Mouse (Mus musculus): ENCODE data around the gene Pop4. TPM values are rescaled to one million over a fixed set of nuclear protein-coding genes. Genes with fewer than 3 reads are reported as not detected.
"Not testable (repeated sequence)": the region's sequence is repeated elsewhere in the genome, so short reads cannot be mapped to it uniquely, and the experiment has no call there.

Gene Pop4
- 84.2 and 92.7 TPM in 2 replicates for polyA plus RNA-seq (2016; fragmentation: Nextera tagmentation; extraction: Ambion mirVana)

DNA sequence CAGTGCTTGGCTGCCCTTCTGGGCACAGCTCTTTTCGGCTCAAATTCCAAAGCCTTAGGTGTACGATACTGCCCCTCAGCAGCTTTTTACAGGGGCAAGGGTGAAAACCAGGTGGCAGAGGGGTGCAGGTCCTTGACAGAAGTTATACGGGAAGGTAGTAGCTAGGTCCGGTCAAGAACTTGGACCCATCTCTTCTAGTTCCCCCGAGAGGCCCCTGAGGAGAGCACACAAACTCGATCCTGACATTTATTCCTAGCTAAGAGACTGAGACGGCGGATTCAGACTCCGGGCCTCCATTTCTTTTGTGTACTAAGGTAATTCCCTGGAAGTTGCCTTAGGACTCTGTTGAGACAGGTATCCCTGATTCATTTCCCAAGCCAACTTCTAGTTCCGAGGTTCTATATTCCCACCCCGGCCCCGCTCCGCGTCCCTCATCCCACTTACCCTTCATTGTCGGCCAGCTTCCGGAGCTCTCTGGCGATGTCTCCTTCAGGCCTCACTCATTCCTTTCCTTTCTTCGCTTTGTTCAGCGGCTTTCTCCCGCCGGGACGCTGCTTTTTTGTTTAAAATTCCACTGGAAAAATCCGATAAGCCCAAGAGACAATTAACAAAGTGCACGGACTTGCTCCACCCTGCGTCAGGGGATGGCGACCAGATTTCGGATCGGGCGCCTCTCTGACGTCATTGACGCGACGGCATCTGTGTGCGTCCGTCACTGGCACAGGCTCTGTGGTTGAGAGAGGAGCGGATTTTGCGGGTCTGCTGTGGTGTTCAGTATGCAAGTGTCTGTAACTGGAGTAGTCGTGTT is at the start of gene Pop4:
Gene Pop4 (minus strand): TSS at position 721 of the 808 bp plus-strand sequence.
- peak; percentile 93 for DNase-seq (ENCODE audit: low spot score)
- H3K36me3 ChIP-seq (replicated peaks) = peaks cover 30% of the 10 kb centered on the region
- H3K27me3 ChIP-seq (replicated peaks; ENCODE audit: low read depth, poor library complexity, severe bottlenecking) = no peaks in the 10 kb centered on the region
- H3K27ac ChIP-seq (replicated peaks) = peak within 1 kb of the TSS; percentile 88
- WGBS = under 1% methylated on average over 38 of the region's 38 CpGs
- H3K9me3 ChIP-seq = no peaks in the 10 kb centered on the region
- H3K4me1 ChIP-seq = peaks cover 13% of the 10 kb centered on the region
- peak within 1 kb of the TSS; percentile 85 for H3K4me3 ChIP-seq

DNA sequence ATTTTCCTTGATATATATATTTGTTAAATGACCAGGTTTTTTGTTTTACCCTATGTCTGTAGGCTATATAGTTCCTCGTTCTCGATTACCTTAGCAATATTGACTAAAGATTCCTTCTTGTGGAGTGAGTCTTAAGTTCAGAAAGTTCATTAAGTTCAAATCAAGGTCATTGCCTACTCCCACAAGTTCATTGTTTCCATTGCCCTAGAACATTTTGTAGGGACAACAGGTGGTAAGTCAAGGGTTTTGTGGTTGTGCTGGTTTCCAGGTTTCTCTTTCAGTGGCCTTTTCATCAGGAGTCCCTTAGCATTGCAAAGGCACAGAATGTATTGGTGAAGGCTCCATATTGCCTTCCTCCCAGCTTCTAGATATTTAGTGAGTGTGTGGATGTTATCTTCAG is 49.4 kb upstream of the Pop4 start:
- 93% methylated on average over 2 of the region's 2 CpGs for WGBS

DNA sequence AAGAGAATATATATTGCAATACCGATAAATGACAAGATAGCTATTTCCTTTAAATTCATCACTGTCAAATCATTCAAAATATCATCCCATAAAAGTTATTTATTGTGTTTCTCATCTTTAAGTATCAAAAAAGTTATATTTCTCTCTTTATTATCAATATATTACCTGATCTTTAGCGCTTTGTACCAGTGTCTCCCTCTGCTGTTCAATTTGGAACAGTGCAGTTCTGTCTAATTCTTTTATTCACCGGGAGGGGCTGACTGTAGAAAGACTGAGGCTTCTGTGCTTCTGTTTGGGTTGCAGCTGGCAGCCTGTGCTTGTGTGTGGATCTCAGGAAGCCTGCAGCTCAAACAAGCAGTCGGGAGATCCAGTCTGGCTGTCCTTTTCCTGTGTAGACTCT is 11.0 kb upstream of the Pop4 start:
- not testable (repeated sequence) for H3K27ac ChIP-seq (replicated peaks); H3K4me3 ChIP-seq; H3K27me3 ChIP-seq (replicated peaks; ENCODE audit: low read depth, poor library complexity, severe bottlenecking); H3K4me1 ChIP-seq; DNase-seq (ENCODE audit: low spot score); H3K9me3 ChIP-seq; H3K36me3 ChIP-seq (replicated peaks)
- WGBS = 24% methylated on average over 4 of the region's 4 CpGs

More for the DNA sequence above, 49.4 kb upstream of the Pop4 start:
- Histone ChIP-seq H3K4me3 (no peak overlapping the region), H3K9me3 (no peaks in the 10 kb centered on the region), H3K36me3 (replicated peaks) (no peaks in the 10 kb centered on the region), H3K27me3 (replicated peaks; ENCODE audit: low read depth, poor library complexity, severe bottlenecking) (no peaks in the 10 kb centered on the region), H3K27ac (replicated peaks) (no peak overlapping the region), H3K4me1 (no peaks in the 10 kb centered on the region)
- no peak for DNase-seq (ENCODE audit: low spot score)

DNA sequence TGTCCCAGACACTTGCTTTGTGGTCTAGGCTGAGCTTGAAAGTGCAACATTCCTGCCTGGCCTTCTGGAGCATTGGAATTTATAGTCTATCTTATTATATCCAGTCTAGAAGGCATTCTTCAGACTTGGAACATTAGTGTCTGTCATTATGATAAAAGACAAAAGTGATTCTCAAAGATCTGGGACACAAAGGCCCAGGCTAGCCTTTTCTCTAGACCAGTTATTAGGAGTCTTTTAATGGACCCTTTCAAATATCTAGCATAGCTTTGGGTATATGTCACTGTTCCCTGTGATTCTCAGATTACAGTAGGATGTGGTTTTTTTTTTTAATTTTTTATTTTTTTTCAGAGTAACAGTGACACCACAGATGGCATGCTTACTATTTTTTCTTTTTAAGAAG is 1.3 kb upstream of the Pop4 start:
- peaks cover 14% of the 10 kb centered on the region for H3K36me3 ChIP-seq (replicated peaks)
- no peak overlapping the region for H3K4me3 ChIP-seq
- H3K27me3 ChIP-seq (replicated peaks; ENCODE audit: low read depth, poor library complexity, severe bottlenecking) = no peaks in the 10 kb centered on the region
- no peak overlapping the region for H3K27ac ChIP-seq (replicated peaks)
- H3K9me3 ChIP-seq = no peaks in the 10 kb centered on the region
- H3K4me1 ChIP-seq = peaks cover 13% of the 10 kb centered on the region
- DNase-seq (ENCODE audit: low spot score) = no peak

DNA sequence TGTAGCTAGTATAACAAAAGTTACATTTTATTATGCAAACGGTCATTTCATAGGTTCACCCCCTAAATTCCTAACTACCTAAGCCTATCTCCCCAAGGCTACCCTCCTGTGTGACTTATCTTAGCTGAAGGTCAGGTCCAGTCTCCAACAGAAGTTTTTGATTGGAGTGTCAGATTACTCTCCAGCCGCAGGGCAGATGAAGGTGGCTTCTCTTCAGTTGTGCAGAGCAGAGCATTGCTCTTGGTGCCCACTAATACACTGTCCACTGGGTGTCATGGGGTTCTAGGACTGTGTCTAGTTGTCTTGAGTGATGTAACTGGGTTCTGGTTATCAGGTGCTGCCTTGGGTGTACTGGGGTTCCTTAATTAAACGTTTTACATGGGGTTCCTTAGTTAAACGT is 636 bp upstream of the Pop4 start:
- WGBS = 12% methylated on average over 4 of the region's 4 CpGs
- H3K27ac ChIP-seq (replicated peaks) = peak overlapping the region; percentile 88; the same call in 1 of the 2 replicates
- H3K36me3 ChIP-seq (replicated peaks) = peaks cover 21% of the 10 kb centered on the region
- peaks cover 13% of the 10 kb centered on the region for H3K4me1 ChIP-seq
- H3K9me3 ChIP-seq = no peaks in the 10 kb centered on the region
- DNase-seq (ENCODE audit: low spot score) = peak; percentile 23
- H3K4me3 ChIP-seq = peak overlapping the region; percentile 85
- no peaks in the 10 kb centered on the region for H3K27me3 ChIP-seq (replicated peaks; ENCODE audit: low read depth, poor library complexity, severe bottlenecking)

DNA sequence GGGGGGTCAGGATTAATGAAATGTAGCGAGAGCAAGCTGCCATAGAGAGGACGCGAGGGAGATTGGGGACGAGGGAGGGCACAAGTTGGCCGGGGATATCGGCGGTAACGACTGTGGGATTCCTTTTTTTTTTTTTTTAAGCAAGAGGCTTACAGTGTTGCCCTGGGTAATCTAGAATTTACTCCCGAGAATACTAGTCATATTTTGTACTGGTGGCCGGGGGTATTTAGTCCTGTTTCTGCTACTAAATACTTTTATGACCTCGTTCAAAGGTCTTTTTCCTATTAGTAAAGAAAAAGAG is 238 bp upstream of the Pop4 start:
- peaks cover 13% of the 10 kb centered on the region for H3K4me1 ChIP-seq
- no peaks in the 10 kb centered on the region for H3K9me3 ChIP-seq
- H3K4me3 ChIP-seq = peak overlapping the region; percentile 85
- WGBS = under 1% methylated on average over 11 of the region's 11 CpGs
- peak overlapping the region; percentile 88 for H3K27ac ChIP-seq (replicated peaks)
- no peak for DNase-seq (ENCODE audit: low spot score)
- H3K27me3 ChIP-seq (replicated peaks; ENCODE audit: low read depth, poor library complexity, severe bottlenecking) = no peaks in the 10 kb centered on the region
- H3K36me3 ChIP-seq (replicated peaks) = peaks cover 25% of the 10 kb centered on the region

DNA sequence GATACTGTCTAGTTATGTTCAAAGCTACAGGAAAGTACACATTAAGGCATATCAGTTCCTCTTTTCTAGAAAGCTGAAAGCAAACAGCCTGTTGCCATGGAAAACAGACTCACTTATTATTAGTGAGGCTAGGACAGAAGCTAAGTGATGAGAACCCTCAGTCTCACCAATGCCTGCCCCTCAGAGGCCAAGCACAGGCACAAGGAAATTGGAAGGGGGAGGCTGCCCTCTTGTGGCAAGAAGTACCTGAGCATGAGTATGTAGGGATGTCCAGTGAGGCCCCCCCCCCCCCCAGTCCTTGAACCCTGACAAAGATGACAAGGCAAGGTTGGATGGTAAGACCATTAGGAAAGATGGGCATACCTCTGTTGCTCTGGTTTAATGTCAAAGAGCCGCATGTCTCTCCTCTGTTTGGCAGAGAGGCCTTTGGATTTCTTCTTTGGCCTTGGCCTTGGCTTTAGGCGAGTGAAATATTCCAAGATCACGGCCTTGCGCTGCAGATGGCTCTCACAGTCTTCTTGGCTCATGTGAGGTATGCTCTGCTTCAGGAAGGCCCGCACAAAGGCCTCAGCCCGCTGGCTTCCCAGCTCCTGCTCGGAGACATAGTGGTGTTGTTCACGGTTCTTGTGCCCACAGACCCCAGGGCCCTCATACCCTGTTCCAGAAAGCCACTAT is 4.1 kb downstream of the Pop4 start:
- WGBS = 88% methylated on average over 8 of the region's 8 CpGs
- Histone ChIP-seq H3K9me3 (no peaks in the 10 kb centered on the region), H3K27ac (replicated peaks) (no peak overlapping the region), H3K36me3 (replicated peaks) (peaks cover 68% of the 10 kb centered on the region), H3K27me3 (replicated peaks; ENCODE audit: low read depth, poor library complexity, severe bottlenecking) (no peaks in the 10 kb centered on the region), H3K4me1 (peaks cover 13% of the 10 kb centered on the region), H3K4me3 (no peak overlapping the region)
- DNase-seq (ENCODE audit: low spot score) = peak; percentile 60

DNA sequence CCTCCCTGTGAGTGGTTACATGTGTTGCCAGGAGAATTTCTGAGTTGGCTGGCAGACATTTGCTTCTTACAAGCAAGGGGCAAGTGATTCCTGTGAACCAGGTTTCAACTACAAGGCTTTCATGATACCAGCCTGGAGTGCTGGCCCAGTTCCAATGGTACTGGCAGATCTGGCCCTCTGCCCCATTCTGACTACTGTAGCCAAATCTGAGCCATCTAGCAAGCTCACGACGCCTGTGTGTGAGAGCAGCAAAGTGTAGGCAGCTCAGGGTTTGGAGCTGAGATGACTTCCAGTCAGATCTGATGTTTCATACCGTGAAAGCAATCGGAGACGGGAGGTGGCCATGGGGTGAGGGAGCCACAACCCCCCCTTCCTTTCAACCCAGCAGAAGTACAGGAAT is 8.8 kb downstream of the Pop4 start:
- Histone ChIP-seq H3K27ac (replicated peaks) (no peak overlapping the region), H3K9me3 (no peaks in the 10 kb centered on the region), H3K27me3 (replicated peaks; ENCODE audit: low read depth, poor library complexity, severe bottlenecking) (no peaks in the 10 kb centered on the region), H3K36me3 (replicated peaks) (peaks cover 66% of the 10 kb centered on the region), H3K4me1 (no peaks in the 10 kb centered on the region), H3K4me3 (no peak overlapping the region)
- 93% methylated on average over 5 of the region's 5 CpGs for WGBS
- no peak for DNase-seq (ENCODE audit: low spot score)

DNA sequence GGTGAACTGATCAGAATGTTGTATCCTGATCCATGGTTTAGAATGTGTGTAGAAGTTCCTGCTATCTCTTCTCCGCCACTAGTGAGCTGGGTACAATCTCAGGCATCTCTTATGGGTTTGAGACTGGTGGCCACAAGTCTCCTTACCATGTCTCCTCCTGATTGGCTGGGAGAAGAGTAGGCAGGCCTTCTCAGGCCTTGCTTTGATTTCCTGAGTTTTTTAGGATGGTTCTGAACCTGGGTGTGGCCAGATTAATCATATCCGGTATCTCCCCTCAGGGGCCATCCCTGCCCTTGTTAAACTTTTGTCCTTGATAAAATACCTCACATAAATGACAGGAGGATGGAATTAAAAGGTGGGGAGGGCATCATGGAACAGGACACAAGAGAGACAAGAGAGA is 11.6 kb downstream of the Pop4 start:
- Histone ChIP-seq H3K27ac (replicated peaks) (no peak overlapping the region), H3K9me3 (no peaks in the 10 kb centered on the region), H3K4me3 (no peak overlapping the region), H3K27me3 (replicated peaks; ENCODE audit: low read depth, poor library complexity, severe bottlenecking) (no peaks in the 10 kb centered on the region), H3K4me1 (no peaks in the 10 kb centered on the region), H3K36me3 (replicated peaks) (peaks cover 39% of the 10 kb centered on the region)
- no peak for DNase-seq (ENCODE audit: low spot score)
- WGBS = 89% methylated on average over 2 of the region's 2 CpGs

DNA sequence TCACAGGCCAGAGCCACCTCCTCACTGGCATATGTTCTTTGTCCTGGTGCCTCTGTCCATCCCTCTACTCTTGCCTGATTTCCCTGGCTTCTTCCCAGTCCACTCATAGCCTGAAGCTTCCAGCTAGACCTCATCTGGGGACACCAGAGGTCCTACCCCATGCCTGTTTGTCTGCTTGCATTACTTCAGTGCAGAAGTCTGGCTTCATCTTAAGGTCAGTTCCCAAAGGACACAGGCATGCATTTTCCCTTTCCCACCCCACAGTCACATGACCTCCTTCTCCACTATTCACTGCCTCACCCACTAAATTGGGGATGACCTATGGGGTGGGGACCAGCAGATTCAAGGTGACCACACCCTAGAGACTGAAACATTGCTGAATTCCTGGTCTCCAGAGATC is 17.8 kb downstream of the Pop4 start:
- Histone ChIP-seq H3K27ac (replicated peaks) (no peak overlapping the region), H3K4me3 (no peak overlapping the region), H3K9me3 (no peaks in the 10 kb centered on the region), H3K36me3 (replicated peaks) (no peaks in the 10 kb centered on the region), H3K27me3 (replicated peaks; ENCODE audit: low read depth, poor library complexity, severe bottlenecking) (no peaks in the 10 kb centered on the region), H3K4me1 (no peaks in the 10 kb centered on the region)
- DNase-seq (ENCODE audit: low spot score) = no peak

DNA sequence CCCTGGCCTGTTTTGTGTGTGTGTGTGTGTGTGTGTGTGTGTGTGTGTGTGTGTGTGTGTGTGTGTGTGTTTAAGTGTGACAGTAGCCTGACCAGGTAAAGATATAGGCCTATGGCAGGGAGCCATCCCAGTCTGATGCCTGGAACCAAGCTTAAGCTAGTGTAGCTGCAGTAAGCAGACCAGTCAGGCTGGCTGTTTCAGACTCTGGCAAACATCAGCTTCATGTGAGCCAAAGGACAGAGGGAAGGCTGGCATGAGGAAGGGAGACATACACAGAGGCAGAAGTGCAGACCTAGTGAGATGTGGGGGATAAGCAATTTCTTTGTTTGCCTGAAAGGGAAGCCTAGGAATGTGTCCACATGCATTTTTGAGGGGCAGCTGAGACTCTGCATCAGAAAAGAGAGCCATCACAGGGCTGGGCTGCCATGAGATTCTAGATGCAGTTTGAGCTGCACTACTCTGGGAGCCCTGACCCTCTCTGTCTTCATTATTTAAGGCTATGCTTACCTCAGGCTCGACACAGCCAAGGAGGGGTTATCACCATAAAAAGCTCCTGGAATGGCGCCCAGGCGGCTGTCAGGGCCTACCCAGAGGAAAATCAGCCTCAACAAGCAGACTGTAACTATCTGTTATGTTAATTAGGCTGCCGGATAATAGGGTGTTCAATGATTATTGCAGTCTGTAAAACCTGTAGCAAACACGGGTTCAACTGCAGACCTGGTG is 19.6 kb downstream of the Pop4 start:
- H3K27me3 ChIP-seq (replicated peaks; ENCODE audit: low read depth, poor library complexity, severe bottlenecking) = no peaks in the 10 kb centered on the region
- H3K9me3 ChIP-seq = no peaks in the 10 kb centered on the region
- DNase-seq (ENCODE audit: low spot score) = no peak
- no peaks in the 10 kb centered on the region for H3K36me3 ChIP-seq (replicated peaks)
- H3K4me3 ChIP-seq = no peak overlapping the region
- no peak overlapping the region for H3K27ac ChIP-seq (replicated peaks)
- H3K4me1 ChIP-seq = no peaks in the 10 kb centered on the region
- WGBS = 71% methylated on average over 5 of the region's 5 CpGs

DNA sequence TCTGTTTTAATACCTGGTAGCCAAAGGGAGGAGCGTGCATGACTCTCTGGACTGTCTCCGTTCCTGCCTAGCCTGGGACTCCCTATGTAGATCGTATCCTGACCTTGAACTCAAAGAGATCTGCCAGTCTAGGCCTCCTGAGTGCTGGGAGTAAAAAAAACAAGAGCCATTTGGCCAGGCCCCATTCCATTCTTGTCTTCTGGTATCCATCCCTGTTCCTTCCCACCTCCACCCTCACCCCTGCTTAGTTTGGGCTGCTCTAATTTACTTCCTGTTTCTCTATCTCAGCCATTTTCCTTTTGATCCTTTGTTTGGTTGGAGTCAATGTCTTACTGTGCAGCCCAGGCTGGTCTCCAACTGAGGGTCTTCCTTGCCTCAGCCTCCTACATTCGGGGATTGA is 28.8 kb downstream of the Pop4 start:
- no peaks in the 10 kb centered on the region for H3K9me3 ChIP-seq
- no peak for DNase-seq (ENCODE audit: low spot score)
- no peak overlapping the region for H3K4me3 ChIP-seq
- no peak overlapping the region for H3K27ac ChIP-seq (replicated peaks)
- no peaks in the 10 kb centered on the region for H3K36me3 ChIP-seq (replicated peaks)
- no peaks in the 10 kb centered on the region for H3K4me1 ChIP-seq
- WGBS = 87% methylated on average over 4 of the region's 4 CpGs
- H3K27me3 ChIP-seq (replicated peaks; ENCODE audit: low read depth, poor library complexity, severe bottlenecking) = no peaks in the 10 kb centered on the region

DNA sequence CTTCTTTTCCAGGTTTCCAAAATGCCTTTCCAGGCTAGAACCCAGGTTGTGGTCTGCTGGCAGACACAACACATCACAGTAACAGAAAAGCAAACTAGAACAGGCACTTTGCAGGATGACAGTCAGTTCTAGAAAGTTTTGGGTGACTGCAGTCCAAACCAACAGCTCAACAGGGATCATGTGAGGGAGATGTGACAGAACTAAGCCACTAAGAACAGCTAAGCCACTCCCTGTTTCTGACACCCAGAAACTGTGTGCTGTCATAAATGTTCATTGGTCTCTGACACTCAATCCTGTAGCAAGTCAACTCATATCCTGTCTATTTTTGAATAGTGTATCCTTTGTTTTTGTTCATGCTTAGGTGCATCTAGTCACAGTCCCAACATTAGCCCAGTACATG is 34.1 kb downstream of the Pop4 start:
- Histone ChIP-seq H3K9me3 (no peaks in the 10 kb centered on the region), H3K36me3 (replicated peaks) (no peaks in the 10 kb centered on the region), H3K27me3 (replicated peaks; ENCODE audit: low read depth, poor library complexity, severe bottlenecking) (no peaks in the 10 kb centered on the region), H3K4me3 (no peak overlapping the region), H3K4me1 (no peaks in the 10 kb centered on the region), H3K27ac (replicated peaks) (no peak overlapping the region)
- no peak for DNase-seq (ENCODE audit: low spot score)

Measured in embryonic facial prominence, embryonic 10.5 days (tissue).